Mouse (Mus musculus) midbrain, embryonic 11.5 days (tissue): ENCODE measurements at regions not wholly inside any gene's neighbourhood (a gene's known extent, or its start where the extent isn't known, plus 50 kb on each side); places are given as distances from the start of the nearest gene placed in this dataset.

Experiments
- ATAC-seq: fragments of 200-750 bp; cut with Nextera tagmentation; 2 replicates; pipeline ENCODE4 v1.8.0; 2017; ENCODE audit warnings: moderate TSS enrichment, moderate library complexity; ENCODE audit not compliant: low FRiP score
- DNase-seq: peaks from one replicate; pipeline ENCODE4 v3.0.0; 2015; ENCODE audit warnings: low spot score; ENCODE audit errors: missing footprints
- H3K27ac ChIP-seq: fragments of 300-500 bp; sonication (generic); 2 replicates; pipeline ENCODE4 v1.5.1; 2014; ENCODE audit warnings: low read depth, low read length
- H3K27me3 ChIP-seq: fragments of 300-500 bp; sonication (generic); 2 replicates; pipeline ENCODE4 v1.6.1; 2014; ENCODE audit warnings: mild to moderate bottlenecking, low read length, moderate library complexity, mixed read lengths; ENCODE audit not compliant: control insufficient read depth, insufficient read depth
- H3K36me3 ChIP-seq: fragments of 300-500 bp; sonication (generic); 2 replicates; pipeline ENCODE4 v1.6.1; 2014; ENCODE audit warnings: mild to moderate bottlenecking, low read length, moderate library complexity, mixed read lengths; ENCODE audit not compliant: control insufficient read depth, insufficient read depth
- H3K4me1 ChIP-seq: fragments of 300-500 bp; sonication (generic); 2 replicates; pipeline ENCODE4 v1.6.1; 2014; ENCODE audit warnings: low read length; ENCODE audit not compliant: control insufficient read depth, insufficient read depth
- H3K4me2 ChIP-seq: fragments of 300-500 bp; sonication (generic); 2 replicates; pipeline ENCODE4 v1.6.1; 2014; ENCODE audit warnings: mild to moderate bottlenecking, moderate library complexity
- H3K4me3 ChIP-seq: fragments of 300-500 bp; sonication (generic); 2 replicates; pipeline ENCODE4 v1.5.1; 2014; ENCODE audit warnings: low read depth, low read length
- H3K9ac ChIP-seq: fragments of 300-500 bp; sonication (generic); 2 replicates; pipeline ENCODE4 v1.6.1; 2014; ENCODE audit warnings: low read length
- H3K9me3 ChIP-seq: fragments of 300-500 bp; sonication (generic); 2 replicates; pipeline ENCODE4 v1.6.1; 2016; ENCODE audit warnings: low read length; ENCODE audit not compliant: control insufficient read depth
- WGBS: fragments of 180-500 bp; shearing (Covaris S2); extraction: QIAGEN DNeasy Blood & Tissue Kit; methylation state at CpG from one replicate; pipeline ENCODE4 v1.1.7; 2014; 5-methylcytosine and 5-hydroxymethylcytosine counted together

GRCm38 (mm10) chr11:6952787-6953186 lies 110.5 kb upstream of the Adcy1 start:
- Histone ChIP-seq H3K4me3 (no peak overlapping the region), H3K36me3 (no peaks in the 10 kb centered on the region), H3K27me3 (no peaks in the 10 kb centered on the region), H3K4me2 (no peak overlapping the region), H3K9me3 (no peaks in the 10 kb centered on the region), H3K27ac (no peak overlapping the region), H3K4me1 (no peaks in the 10 kb centered on the region), H3K9ac (no peak overlapping the region)
- DNase-seq, result no peak
- 82% methylated on average over 1 of the region's 1 CpGs for WGBS
- no peak for ATAC-seq

- no peaks in the 10 kb centered on the region for H3K27me3 ChIP-seq
- H3K4me1 ChIP-seq, result no peaks in the 10 kb centered on the region
- no peak overlapping the region for H3K4me2 ChIP-seq
- H3K36me3 ChIP-seq, result no peaks in the 10 kb centered on the region
- H3K9ac ChIP-seq, result no peak overlapping the region
- H3K9me3 ChIP-seq, result no peaks in the 10 kb centered on the region
- no peak overlapping the region for H3K4me3 ChIP-seq
- ATAC-seq, result no peak
- DNase-seq, result no peak
- H3K27ac ChIP-seq, result no peak overlapping the region
Observed at GRCm38 (mm10) chr11:6951361-6951760, 111.9 kb upstream of the Adcy1 start.

GRCm38 (mm10) chr11:6949051-6949450 lies 111.6 kb upstream of the Gm11983 start:
- Histone ChIP-seq H3K4me3 (no peak overlapping the region), H3K9me3 (no peaks in the 10 kb centered on the region), H3K36me3 (no peaks in the 10 kb centered on the region), H3K9ac (no peak overlapping the region), H3K27ac (no peak overlapping the region), H3K4me2 (no peak overlapping the region), H3K4me1 (no peaks in the 10 kb centered on the region), H3K27me3 (no peaks in the 10 kb centered on the region)
- ATAC-seq (no peak), DNase-seq (no peak)
- WGBS, result 91% methylated on average over 2 of the region's 2 CpGs

DNA sequence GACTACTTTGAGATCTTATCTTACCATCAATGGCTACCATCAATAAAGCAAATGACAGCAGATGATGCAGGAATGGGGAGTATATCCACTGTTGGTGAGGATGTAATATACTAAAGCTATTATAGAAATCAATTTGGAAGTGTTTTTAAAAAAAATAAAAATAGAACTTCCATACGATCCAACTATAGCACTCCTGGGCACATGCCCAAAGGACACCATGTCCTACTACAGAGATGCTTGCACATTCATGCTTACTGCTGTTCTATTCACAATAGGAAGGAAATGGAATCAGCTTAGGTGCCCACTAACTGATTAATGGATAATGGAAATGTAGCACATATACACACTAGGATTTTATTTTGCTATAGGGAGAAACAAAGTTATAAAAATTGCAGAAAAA lies 96.7 kb upstream of the Gm11983 start:
- no peaks in the 10 kb centered on the region for H3K9me3 ChIP-seq
- DNase-seq (no peak), ATAC-seq (no peak)
- 90% methylated on average over 1 of the region's 1 CpGs for WGBS
- H3K27ac ChIP-seq, result no peak overlapping the region
- H3K4me1 ChIP-seq, result no peaks in the 10 kb centered on the region
- H3K4me2 ChIP-seq, result no peak overlapping the region
- no peaks in the 10 kb centered on the region for H3K27me3 ChIP-seq
- no peak overlapping the region for H3K9ac ChIP-seq
- no peaks in the 10 kb centered on the region for H3K36me3 ChIP-seq
- no peak overlapping the region for H3K4me3 ChIP-seq

DNA sequence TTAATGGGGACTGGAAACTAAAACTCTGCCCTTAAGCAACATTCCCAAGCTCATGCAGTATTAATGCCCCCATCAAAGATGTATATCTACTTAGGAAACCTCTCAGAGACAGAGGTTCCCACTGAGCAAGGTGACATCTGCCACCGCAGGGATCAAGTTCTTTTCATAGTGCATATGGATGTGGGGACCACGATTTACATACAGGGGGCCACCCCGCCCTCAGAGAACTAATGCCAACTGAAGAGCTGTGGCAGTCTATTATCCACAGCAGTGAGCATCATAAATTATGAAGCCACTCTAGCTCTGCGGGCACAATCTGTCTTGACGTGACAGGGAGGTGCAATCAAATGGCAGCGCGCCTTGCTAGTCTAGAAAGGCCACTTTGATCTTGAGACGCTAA lies 88.6 kb upstream of the Gm11983 start:
- 88% methylated on average over 8 of the region's 8 CpGs for WGBS
- no peak overlapping the region for H3K27ac ChIP-seq
- H3K4me3 ChIP-seq, result no peak overlapping the region
- H3K27me3 ChIP-seq, result no peaks in the 10 kb centered on the region
- H3K4me1 ChIP-seq, result peaks cover 4% of the 10 kb centered on the region; the same call in 1 of the 2 replicates
- no peaks in the 10 kb centered on the region for H3K36me3 ChIP-seq
- H3K4me2 ChIP-seq, result no peak overlapping the region
- no peaks in the 10 kb centered on the region for H3K9me3 ChIP-seq
- ATAC-seq (no peak), DNase-seq (no peak)
- H3K9ac ChIP-seq, result no peak overlapping the region

- Histone ChIP-seq H3K4me1 (peaks cover 4% of the 10 kb centered on the region; the same call in 1 of the 2 replicates), H3K27me3 (no peaks in the 10 kb centered on the region), H3K4me2 (no peak overlapping the region), H3K9me3 (no peaks in the 10 kb centered on the region), H3K36me3 (no peaks in the 10 kb centered on the region), H3K4me3 (no peak overlapping the region), H3K27ac (no peak overlapping the region), H3K9ac (no peak overlapping the region)
- WGBS, result 31% methylated on average over 6 of the region's 6 CpGs
- DNase-seq (no peak), ATAC-seq (no peak)
Observed at GRCm38 (mm10) chr11:6924476-6924875, 87.0 kb upstream of the Gm11983 start.

DNA sequence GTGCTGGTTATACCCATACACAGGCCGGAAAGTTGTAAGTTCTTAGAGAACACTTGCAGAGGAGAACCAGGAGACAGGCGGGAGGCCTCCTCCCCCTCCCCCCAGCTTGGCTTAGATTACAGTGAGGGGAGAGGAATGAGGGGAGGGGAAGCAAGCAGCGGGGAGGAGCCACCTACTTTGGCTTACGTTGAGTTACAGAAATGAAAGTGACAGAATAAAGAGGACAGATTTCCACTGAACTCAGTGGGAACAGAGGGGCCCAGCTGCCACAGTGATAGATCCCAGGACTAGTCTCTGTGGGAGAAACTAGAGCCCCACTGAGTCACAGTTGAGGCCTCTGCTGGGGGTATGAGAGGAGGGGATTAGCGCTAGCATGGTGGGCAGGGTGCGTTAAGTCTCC lies 86.5 kb upstream of the Gm11983 start:
- whole genome bisulfite sequencing, result 15% methylated on average over 6 of the region's 6 CpGs
- peak; percentile 48; the same call in 1 of the 2 replicates for ATAC-seq
- no peak overlapping the region for H3K4me2 ChIP-seq
- no peak overlapping the region for H3K9ac ChIP-seq
- H3K4me3 ChIP-seq, result no peak overlapping the region
- no peak overlapping the region for H3K27ac ChIP-seq
- H3K4me1 ChIP-seq, result peaks cover 4% of the 10 kb centered on the region; the same call in 1 of the 2 replicates
- H3K27me3 ChIP-seq, result no peaks in the 10 kb centered on the region
- peak; percentile 87 for DNase-seq
- no peaks in the 10 kb centered on the region for H3K36me3 ChIP-seq
- no peaks in the 10 kb centered on the region for H3K9me3 ChIP-seq

DNA sequence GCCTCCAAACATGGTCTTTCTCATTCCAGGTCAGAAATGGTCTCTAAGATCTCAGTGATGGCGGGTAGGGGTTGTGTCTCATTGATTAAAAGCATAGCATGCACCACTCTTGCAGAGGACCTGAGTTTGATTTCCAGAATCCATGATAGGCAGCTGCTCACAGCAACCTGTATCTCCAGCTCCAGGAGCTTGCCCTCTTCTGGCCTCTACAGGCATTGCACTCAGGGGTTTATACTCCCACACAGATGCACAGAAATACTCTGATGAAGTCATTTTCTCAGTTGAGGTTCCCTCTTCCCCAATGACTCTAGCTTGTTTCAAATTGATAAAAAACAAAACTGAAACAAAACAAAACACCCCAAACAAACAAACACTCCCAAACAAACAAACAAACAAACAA lies 81.1 kb upstream of the Gm11983 start:
- no peaks in the 10 kb centered on the region for H3K36me3 ChIP-seq
- ATAC-seq, result no peak
- no peak overlapping the region for H3K27ac ChIP-seq
- H3K9ac ChIP-seq, result no peak overlapping the region
- peaks cover 3% of the 10 kb centered on the region; the same call in 1 of the 2 replicates for H3K9me3 ChIP-seq
- no peaks in the 10 kb centered on the region for H3K27me3 ChIP-seq
- DNase-seq, result no peak
- 95% methylated on average over 1 of the region's 1 CpGs for WGBS
- no peak overlapping the region for H3K4me3 ChIP-seq
- no peak overlapping the region for H3K4me2 ChIP-seq
- H3K4me1 ChIP-seq, result no peaks in the 10 kb centered on the region

DNA sequence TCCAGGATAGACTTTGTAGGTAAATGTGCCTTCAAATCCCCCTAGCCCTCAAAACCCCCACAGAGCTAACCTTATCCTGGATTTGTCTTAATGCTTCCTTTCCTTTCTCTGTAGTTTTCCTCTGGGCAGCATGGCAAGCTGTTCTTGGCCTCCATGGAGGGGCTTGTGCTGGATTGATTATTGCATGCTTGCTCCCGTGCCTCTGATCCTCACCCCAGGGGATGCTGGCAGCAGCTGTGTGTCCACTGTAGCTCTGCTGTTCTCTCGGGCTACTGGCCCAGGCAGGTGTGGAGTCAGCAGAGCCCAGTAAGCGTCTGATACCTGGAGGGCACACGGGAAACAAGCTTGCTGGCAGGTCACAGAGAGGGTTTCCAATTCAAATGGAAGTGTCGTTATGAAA lies 68.2 kb upstream of the Gm11983 start:
- Histone ChIP-seq H3K4me3 (no peak overlapping the region), H3K9me3 (no peaks in the 10 kb centered on the region), H3K27ac (no peak overlapping the region), H3K36me3 (no peaks in the 10 kb centered on the region), H3K27me3 (no peaks in the 10 kb centered on the region), H3K4me2 (no peak overlapping the region), H3K9ac (no peak overlapping the region), H3K4me1 (peaks cover 5% of the 10 kb centered on the region; the same call in 1 of the 2 replicates)
- ATAC-seq, result no peak
- 40% methylated on average over 5 of the region's 5 CpGs for WGBS
- peak; percentile 53 for DNase-seq

- WGBS, result 83% methylated on average over 3 of the region's 3 CpGs
- no peaks in the 10 kb centered on the region for H3K9me3 ChIP-seq
- no peaks in the 10 kb centered on the region for H3K36me3 ChIP-seq
- H3K4me3 ChIP-seq, result no peak overlapping the region
- H3K4me2 ChIP-seq, result no peak overlapping the region
- no peak overlapping the region for H3K9ac ChIP-seq
- no peaks in the 10 kb centered on the region for H3K27me3 ChIP-seq
- no peak overlapping the region for H3K27ac ChIP-seq
- ATAC-seq (no peak), DNase-seq (no peak)
- H3K4me1 ChIP-seq, result peaks cover 15% of the 10 kb centered on the region; the same call in 1 of the 2 replicates
Observed at GRCm38 (mm10) chr11:6902991-6903390, 65.5 kb upstream of the Gm11983 start.
